Comparison of ENCODE assay signal across 28 mouse cellular contexts in the genomic region with DNA sequence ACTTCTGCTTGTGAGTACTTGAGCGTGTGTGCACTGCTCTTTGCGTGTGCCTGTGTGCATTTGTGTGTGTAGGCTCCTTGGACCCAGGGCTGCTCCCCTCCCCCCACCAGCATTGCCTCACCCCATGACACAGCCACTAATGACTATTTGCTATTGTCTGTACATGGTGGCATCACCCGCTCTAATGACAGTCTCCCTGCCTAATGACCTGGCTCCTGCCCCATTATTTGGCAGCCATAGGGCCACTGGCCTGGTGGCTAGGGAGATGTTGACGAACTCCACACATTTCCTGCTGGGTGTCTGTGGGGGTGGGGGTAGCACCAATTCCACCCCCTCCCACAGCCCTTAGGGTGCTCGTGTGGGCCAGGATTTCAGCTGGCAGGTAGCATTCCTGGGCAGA. TPM values are rescaled to one million over a fixed set of nuclear protein-coding genes. Genes with fewer than 3 reads are reported as not detected.
"Had no signal": no experiment of that assay in that cellular context is flagged by ENCODE, and none has a peak within 500 bp of the region (broad histone marks: within the 10 kb centered on the region; RNA-seq: fewer than 3 reads in every experiment).

No protein-coding gene starts in this region.

- H3K27me3 ChIP-seq: limb, embryonic 15.5 days; lung, embryonic 15.5 days; midbrain, embryonic 12.5 days; neural tube, embryonic 13.5 days had no signal

- DNase-seq: kidney, adult 11 months; kidney, adult 8-10 months; kidney, postnatal 14 days; kidney, postnatal 4 days; left cerebral cortex, postnatal 4 days; lung, adult 18-20 months; lung, postnatal 10 days; lung, postnatal 36 days; right cerebral cortex, adult 18-20 months; right cerebral cortex, postnatal 14 days; right cerebral cortex, postnatal 4 days; thymus, adult 18-20 months; thymus, postnatal 36 days had no signal

- H3K36me3 ChIP-seq: kidney, embryonic 15.5 days; limb, embryonic 12.5 days; limb, embryonic 15.5 days; lung, embryonic 15.5 days; midbrain, embryonic 12.5 days; neural tube, embryonic 13.5 days had no signal

- H3K27ac ChIP-seq: kidney, embryonic 15.5 days; limb, embryonic 12.5 days; limb, embryonic 15.5 days; liver, embryonic 14.5 days; lung, embryonic 15.5 days; midbrain, embryonic 12.5 days; neural tube, embryonic 13.5 days had no signal

- H3K9ac ChIP-seq: kidney, embryonic 15.5 days; limb, embryonic 12.5 days; limb, embryonic 15.5 days; liver, embryonic 14.5 days; lung, embryonic 15.5 days; midbrain, embryonic 12.5 days; neural tube, embryonic 13.5 days had no signal

- H3K4me3 ChIP-seq: kidney, embryonic 15.5 days; limb, embryonic 12.5 days; limb, embryonic 15.5 days; lung, embryonic 15.5 days; midbrain, embryonic 12.5 days; myocyte; neural tube, embryonic 13.5 days had no signal

- H3K4me1 ChIP-seq: limb, embryonic 12.5 days had no signal

- H3K9me3 ChIP-seq: kidney, embryonic 15.5 days; limb, embryonic 12.5 days; limb, embryonic 15.5 days; lung, embryonic 15.5 days; midbrain, embryonic 12.5 days; neural tube, embryonic 13.5 days had no signal

- ATAC-seq: midbrain, embryonic 16.5 days had no signal

- H3K4me2 ChIP-seq: kidney, embryonic 15.5 days; limb, embryonic 12.5 days; limb, embryonic 15.5 days; lung, embryonic 15.5 days; midbrain, embryonic 12.5 days; neural tube, embryonic 13.5 days had no signal

RNA-seq across cellular contexts. Expression of a gene that starts 8.7 kb away (rescaled TPM):
- total RNA-seq: megakaryocyte-erythroid progenitor cell, adult 5-6 weeks had no signal

RNA-seq across cellular contexts. Expression of a gene that starts 32.2 kb away (rescaled TPM):
- total RNA-seq: layer of hippocampus, adult 18-20 months; layer of hippocampus, postnatal 14 days; megakaryocyte-erythroid progenitor cell, adult 5-6 weeks had no signal

RNA-seq across cellular contexts. Expression of a gene that starts 60.0 kb away (rescaled TPM):
- total RNA-seq: megakaryocyte-erythroid progenitor cell, adult 5-6 weeks; monocyte, adult 5-6 weeks; neutrophil, adult 5-6 weeks had no signal
- polyA plus RNA-seq: kidney, embryonic 15.5 days; liver, embryonic 14.5 days; myocyte; testis, adult 2 months had no signal
